Mouse (Mus musculus): ENCODE measurements around the gene Psg20. TPM values are rescaled to one million over a fixed set of nuclear protein-coding genes. Genes with fewer than 3 reads are reported as not detected.
"Not testable (repeated sequence)": the region's sequence is repeated elsewhere in the genome, so short reads cannot be mapped to it uniquely, and the experiment has no call there.

The Psg20 gene
- not detected for total RNA-seq (2021)

GRCm38 (mm10) chr7:18686085-18686484 lies at the start of gene Psg20:
Gene Psg20 (minus strand): TSS chr7:18686185.
- intact Hi-C loops (cut with DNase I): loop anchor here (10.0 kb wide), 1 partner anchor 1531 kb away; the partner anchor contains the start of gene Ceacam3
- no peak for DNase-seq (ENCODE audit: low spot score)

GRCm38 (mm10) chr7:18734451-18734850 lies 48.5 kb upstream of the Psg20 start:
- DNase-seq (ENCODE audit: low spot score): no peak
- intact Hi-C loops (cut with DNase I): no loop called here

GRCm38 (mm10) chr7:18733111-18733510 lies 47.1 kb upstream of the Psg20 start:
- no peak for DNase-seq (ENCODE audit: low spot score)
- intact Hi-C loops (cut with DNase I): no loop called here

- intact Hi-C loops (cut with DNase I): no loop called here
- no peak for DNase-seq (ENCODE audit: low spot score)
Measured at GRCm38 (mm10) chr7:18728391-18728790, 42.4 kb upstream of the Psg20 start.

GRCm38 (mm10) chr7:18725931-18726330 lies 39.9 kb upstream of the Psg20 start:
- DNase-seq (ENCODE audit: low spot score); intact Hi-C loops (cut with DNase I): not testable (repeated sequence)

- DNase-seq (ENCODE audit: low spot score): no peak
- intact Hi-C loops (cut with DNase I): no loop called here
Measured at GRCm38 (mm10) chr7:18724001-18724400, 38.0 kb upstream of the Psg20 start.

GRCm38 (mm10) chr7:18717790-18718189 lies 31.8 kb upstream of the Psg20 start, which contains the start of gene Psg22:
Gene Psg22 (plus strand): TSS chr7:18718090.
- intact Hi-C loops (cut with DNase I): no loop called here

GRCm38 (mm10) chr7:18715546-18715945 lies 29.6 kb upstream of the Psg20 start:
- DNase-seq (ENCODE audit: low spot score): no peak
- intact Hi-C loops (cut with DNase I): no loop called here

More at GRCm38 (mm10) chr7:18717790-18718189, 31.8 kb upstream of the Psg20 start, which contains the start of gene Psg22:
- DNase-seq (ENCODE audit: low spot score): no peak

GRCm38 (mm10) chr7:18710846-18711245 lies 24.9 kb upstream of the Psg20 start:
- intact Hi-C loops (cut with DNase I): no loop called here
- DNase-seq (ENCODE audit: low spot score): no peak

GRCm38 (mm10) chr7:18710331-18710730 lies 24.3 kb upstream of the Psg20 start:
- intact Hi-C loops (cut with DNase I); DNase-seq (ENCODE audit: low spot score): not testable (repeated sequence)

- no peak for DNase-seq (ENCODE audit: low spot score)
- intact Hi-C loops (cut with DNase I): loop anchor here (10.0 kb wide), 1 partner anchor 1531 kb away; the partner anchor contains the start of gene Ceacam3
Measured at GRCm38 (mm10) chr7:18685586-18685985, 399 bp downstream of the Psg20 start.

GRCm38 (mm10) chr7:18679772-18680171 lies 6.2 kb downstream of the Psg20 start:
- DNase-seq (ENCODE audit: low spot score): no peak
- intact Hi-C loops (cut with DNase I): loop anchor here (5.0 to 10.0 kb wide), 2 partner anchors 1525 to 1607 kb away; partner anchors contain the start of genes Ceacam3 and Psg16

- intact Hi-C loops (cut with DNase I); DNase-seq (ENCODE audit: low spot score): not testable (repeated sequence)
Measured at GRCm38 (mm10) chr7:18656625-18657024, 29.4 kb downstream of the Psg20 start, which contains the start of gene Psg21. Gene Psg21 (minus strand): TSS chr7:18656725.

GRCm38 (mm10) chr7:18626921-18627320 lies 59.1 kb downstream of the Psg20 start:
- intact Hi-C loops (cut with DNase I); DNase-seq (ENCODE audit: low spot score): not testable (repeated sequence)

Other genes with a start within 250 kb of the Psg20 start
- not detected for gene Psg26, start 202.0 kb downstream of the Psg20 start, total RNA-seq (2021)
- gene Psg25, start 153.9 kb downstream of the Psg20 start, total RNA-seq (2021): not detected
- not detected for gene Psg27, start 118.9 kb downstream of the Psg20 start, total RNA-seq (2021)
- not detected for gene Psg23, start 69.7 kb downstream of the Psg20 start, total RNA-seq (2021)
- not detected for gene Psg21, start 29.5 kb downstream of the Psg20 start, total RNA-seq (2021)
- not detected for gene Psg22, start 31.9 kb upstream of the Psg20 start, total RNA-seq (2021)
- not detected for gene Psg19, start 112.3 kb upstream of the Psg20 start, total RNA-seq (2021)
- not detected for gene Psg17, start 135.4 kb upstream of the Psg20 start, total RNA-seq (2021)
- gene Mill2, start 153.8 kb upstream of the Psg20 start, total RNA-seq (2021): 1 to 10 TPM; 6.5 to 6.7 TPM
- 1 to 10 TPM; 1.2 to 1.7 TPM for gene Pglyrp1, start 185.1 kb upstream of the Psg20 start, total RNA-seq (2021)
- 1 to 10 TPM; 7.7 to 8.3 TPM for gene Ccdc61, start 224.2 kb upstream of the Psg20 start, total RNA-seq (2021)
- gene Nova2, start 239.7 kb upstream of the Psg20 start, total RNA-seq (2021): 1 to 10 TPM; 5.5 to 6.6 TPM